Comparison of ENCODE assay signal across 7 mouse cellular contexts in the genomic region with DNA sequence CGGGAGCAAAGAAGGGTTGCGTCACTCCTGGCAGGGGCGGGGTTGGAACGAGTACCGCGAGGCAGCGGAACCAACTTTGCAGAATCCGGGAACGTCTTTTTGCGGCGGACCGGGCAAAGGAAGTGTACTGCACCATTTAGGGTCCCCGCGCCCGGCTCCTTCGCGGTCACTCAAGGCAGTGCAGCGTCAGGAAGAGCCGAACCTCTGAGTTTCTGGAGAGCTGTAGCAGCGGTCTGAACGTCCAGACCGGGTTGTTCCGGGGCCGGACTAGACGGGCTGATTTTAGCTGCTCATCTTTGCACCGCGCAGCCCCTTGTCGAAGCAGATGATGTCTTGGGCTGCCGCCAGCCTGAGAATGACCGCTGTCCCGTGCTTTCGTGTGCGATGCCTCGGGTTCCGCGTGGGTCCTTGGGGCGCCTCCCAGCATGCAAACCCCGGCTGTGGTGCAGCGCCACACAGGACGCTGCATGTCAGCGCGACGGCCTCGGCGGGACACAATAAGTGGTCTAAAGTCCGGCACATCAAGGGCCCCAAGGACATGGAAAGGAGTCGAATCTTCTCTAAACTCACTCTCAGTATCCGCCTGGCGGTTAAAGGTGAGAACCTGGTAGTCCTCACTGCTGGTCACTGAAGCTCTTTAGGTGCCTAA. TPM values are rescaled to one million over a fixed set of nuclear protein-coding genes. Genes with fewer than 3 reads are reported as not detected.
DNase-seq lines count a peak whose midpoint lies in the region; ATAC-seq lines count a peak whose summit lies in the region.

Gene Taco1 (plus strand): TSS at position 139 of the 649 bp plus-strand sequence.

- DNase-seq in adrenal gland, adult 8-10 months = peak; percentile 91
- DNase-seq in embryo, embryonic 9.5 days (ENCODE audit: extremely low spot score) = peak; percentile 92
- DNase-seq in gastrocnemius, postnatal 4 days (ENCODE audit: low spot score in 2 of 2) = peak; percentile 83 to 95
- DNase-seq in left cerebral cortex, postnatal 36 days (ENCODE audit: low spot score in 2 of 2) = peak; percentile 94
- peak; percentile 98 for DNase-seq in midbrain, embryonic 11.5 days (ENCODE audit: low spot score, missing footprints)
- peak; percentile 91 for DNase-seq in skeletal muscle tissue, adult 2 months (ENCODE audit: low read depth, low spot score)

- no peaks in the 10 kb centered on the region for H3K36me3 ChIP-seq in intestine, embryonic 16.5 days (ENCODE audit: control insufficient read depth, insufficient read depth, low read length)
- H3K36me3 ChIP-seq in midbrain, embryonic 11.5 days (ENCODE audit: control insufficient read depth, insufficient read depth, low read length) = no peaks in the 10 kb centered on the region

- H3K4me3 ChIP-seq in intestine, embryonic 16.5 days (ENCODE audit: low read length) = peak within 1 kb of the TSS; percentile 86
- H3K4me3 ChIP-seq in midbrain, embryonic 11.5 days (ENCODE audit: low read depth, low read length) = peak within 1 kb of the TSS; percentile 80

- H3K9ac ChIP-seq in intestine, embryonic 16.5 days (ENCODE audit: low read depth, low read length) = peak within 1 kb of the TSS; percentile 95
- peak within 1 kb of the TSS; percentile 73 for H3K9ac ChIP-seq in midbrain, embryonic 11.5 days (ENCODE audit: low read length)

- H3K4me1 ChIP-seq in intestine, embryonic 16.5 days (ENCODE audit: control insufficient read depth, insufficient read depth, low read length) = peaks cover 5% of the 10 kb centered on the region; the same call in 1 of the 2 replicates
- peaks cover 5% of the 10 kb centered on the region; the same call in 1 of the 2 replicates for H3K4me1 ChIP-seq in midbrain, embryonic 11.5 days (ENCODE audit: control insufficient read depth, insufficient read depth, low read length)

- intact Hi-C loops in left cerebral cortex, postnatal 36 days (cut with DNase I) = no loop called here

- peak within 1 kb of the TSS; percentile 94 for H3K27ac ChIP-seq in intestine, embryonic 16.5 days (ENCODE audit: low read length)
- peak within 1 kb of the TSS; percentile 41; the same call in 1 of the 2 replicates for H3K27ac ChIP-seq in midbrain, embryonic 11.5 days (ENCODE audit: low read depth, low read length)

- peak within 1 kb of the TSS; percentile 81 for H3K4me2 ChIP-seq in intestine, embryonic 16.5 days (ENCODE audit: low read depth, low read length)
- peak within 1 kb of the TSS; percentile 88 for H3K4me2 ChIP-seq in midbrain, embryonic 11.5 days

- no peaks in the 10 kb centered on the region for H3K9me3 ChIP-seq in intestine, embryonic 16.5 days (ENCODE audit: control insufficient read depth, low read length)
- H3K9me3 ChIP-seq in midbrain, embryonic 11.5 days (ENCODE audit: control insufficient read depth, low read length) = no peaks in the 10 kb centered on the region

- WGBS in intestine, embryonic 16.5 days = under 1% methylated on average over 49 of the region's 49 CpGs
- WGBS in midbrain, embryonic 11.5 days = under 1% methylated on average over 49 of the region's 49 CpGs

- ATAC-seq in intestine, embryonic 16.5 days = peak; percentile 99
- peak; percentile 97 for ATAC-seq in midbrain, embryonic 11.5 days (ENCODE audit: low FRiP score)

- H3K27me3 ChIP-seq in intestine, embryonic 16.5 days (replicated peaks; ENCODE audit: control insufficient read depth, insufficient read depth, low read length) = no peaks in the 10 kb centered on the region
- no peaks in the 10 kb centered on the region for H3K27me3 ChIP-seq in midbrain, embryonic 11.5 days (ENCODE audit: control insufficient read depth, insufficient read depth, low read length)

RNA-seq across cellular contexts. Expression of gene Taco1, which starts in this region (rescaled TPM):
- total RNA-seq in adrenal gland, adult 8-10 months (2022) = 10 to 100 TPM; 26.3 to 38.6 (median 33.1) TPM
- 10 to 100 TPM; 19.6 to 19.8 TPM for total RNA-seq in gastrocnemius, postnatal 4 days (2021)
- polyA plus RNA-seq in intestine, embryonic 16.5 days (2015; fragmentation: Nextera tagmentation; extraction: Ambion mirVana) = 14.0 and 17.7 TPM in 2 replicates
- 10 to 100 TPM; 17.2 to 20.3 TPM for total RNA-seq in left cerebral cortex, postnatal 36 days (2021)
- 10.5 and 11.1 TPM in 2 replicates for polyA plus RNA-seq in midbrain, embryonic 11.5 days (2014; fragmentation: Nextera tagmentation; extraction: Ambion mirVana)

Comparison
In these comparisons a context has a peak if more than half of its experiments do, and no peak if none do; other contexts are left out.
1. Peak in every context shown above with its lines: DNase-seq, ATAC-seq, H3K4me3 ChIP-seq and H3K27ac ChIP-seq.